Mouse (Mus musculus) lung, postnatal 4 days (tissue): ENCODE measurements around the gene Kmt5c.

Source experiments
- DNase-seq, 2 experiments: peaks; one replicate each; pipeline ENCODE4 v3.0.0; 2021

Gene Kmt5c

GRCm38 (mm10) chr7:4747156-4747899 is 7.4 kb downstream of the Kmt5c start:
- DNase-seq, result no peak

DNA sequence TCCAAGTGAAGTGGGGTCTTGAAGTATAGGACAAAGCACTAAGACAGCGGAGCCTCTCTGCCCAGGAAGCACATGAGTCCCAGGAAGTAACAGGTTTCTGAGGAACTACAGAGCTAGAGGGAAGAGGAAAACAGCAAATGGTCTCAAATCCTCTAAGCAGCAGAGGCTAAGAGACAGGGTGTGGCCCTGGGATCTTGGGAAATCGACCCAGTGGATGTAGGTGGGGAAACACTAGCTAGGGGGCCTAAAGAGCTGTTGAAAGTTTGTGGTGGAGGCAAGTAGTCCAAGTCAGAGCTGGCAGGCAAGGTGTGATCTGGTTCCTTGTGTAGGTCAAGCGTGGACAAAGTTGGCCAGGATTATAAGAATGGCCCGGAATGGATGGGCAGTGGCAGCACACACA is 8.4 kb downstream of the Kmt5c start:
- DNase-seq, result no peak

DNA sequence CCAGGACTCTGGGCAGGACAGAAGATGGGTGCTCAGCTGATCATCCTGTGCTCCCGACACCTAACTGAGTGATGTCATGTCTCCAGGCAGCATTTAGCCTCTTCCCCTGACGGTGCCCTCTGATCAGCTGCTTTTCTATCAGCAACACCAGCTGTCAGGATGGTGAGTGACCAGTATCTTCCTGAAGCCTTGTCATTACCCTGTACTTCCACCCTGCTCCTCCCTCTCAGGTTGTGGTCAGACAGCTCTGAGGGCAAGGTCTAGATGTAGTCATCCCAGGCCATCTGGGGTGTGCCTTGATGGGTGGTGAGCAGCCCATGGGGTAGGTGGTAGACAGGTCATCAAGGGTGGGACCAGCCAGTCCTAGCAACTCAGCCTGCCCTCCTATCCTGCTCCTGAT is 9.3 kb downstream of the Kmt5c start:
- DNase-seq, result no peak

DNA sequence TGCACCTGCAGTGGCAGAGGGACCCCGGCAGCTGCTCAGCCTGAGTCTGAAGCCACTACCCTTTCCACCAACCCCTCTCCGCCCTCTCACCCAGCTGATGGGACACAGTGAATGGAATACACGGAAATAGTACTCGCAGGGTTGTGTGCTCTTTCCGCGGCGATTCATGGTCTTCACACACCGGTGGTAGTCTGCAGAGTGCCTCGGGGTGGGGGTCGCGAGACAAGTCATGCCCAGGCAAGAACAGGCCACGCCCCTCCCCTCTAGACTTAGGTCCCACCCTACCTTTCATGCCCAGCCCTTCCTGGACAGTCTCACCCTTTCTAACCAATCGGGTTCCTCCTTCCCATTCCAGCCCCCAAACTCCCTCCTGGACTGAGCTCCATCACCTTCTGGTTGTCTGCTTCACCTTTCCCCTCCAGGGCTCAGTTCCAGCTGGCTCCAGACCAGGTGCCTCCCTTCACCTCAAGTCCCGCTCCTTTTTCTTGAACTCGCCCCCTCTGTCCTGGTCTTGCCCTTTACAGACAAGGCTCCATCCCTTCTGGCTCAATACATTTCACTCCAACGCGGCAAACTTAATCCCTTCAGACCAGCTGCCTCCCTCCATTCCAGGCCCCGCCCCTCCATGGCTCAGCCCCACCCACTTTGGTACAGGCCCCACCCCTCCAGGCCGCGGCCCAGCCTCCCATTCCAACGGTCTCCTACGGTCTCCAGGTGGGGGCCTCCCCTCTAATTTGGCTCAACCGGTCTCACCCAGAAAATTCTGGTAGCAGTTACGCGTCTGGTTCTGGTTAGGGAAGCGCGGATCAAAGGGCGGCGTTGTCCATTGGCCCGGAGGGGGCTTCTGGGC is 12.3 kb downstream of the Kmt5c start:
- peak; percentile 56 to 69 for DNase-seq

- DNase-seq, result peak; percentile 90 to 94
Measured at GRCm38 (mm10) chr7:4752821-4753570, 13.1 kb downstream of the Kmt5c start, which contains the start of gene Cox6b2. Cox6b2 (minus strand) TSS chr7:4753094.

GRCm38 (mm10) chr7:4759670-4760069 is 19.8 kb downstream of the Kmt5c start:
- peak in 1 of 2 experiments; percentile 23 for DNase-seq

DNA sequence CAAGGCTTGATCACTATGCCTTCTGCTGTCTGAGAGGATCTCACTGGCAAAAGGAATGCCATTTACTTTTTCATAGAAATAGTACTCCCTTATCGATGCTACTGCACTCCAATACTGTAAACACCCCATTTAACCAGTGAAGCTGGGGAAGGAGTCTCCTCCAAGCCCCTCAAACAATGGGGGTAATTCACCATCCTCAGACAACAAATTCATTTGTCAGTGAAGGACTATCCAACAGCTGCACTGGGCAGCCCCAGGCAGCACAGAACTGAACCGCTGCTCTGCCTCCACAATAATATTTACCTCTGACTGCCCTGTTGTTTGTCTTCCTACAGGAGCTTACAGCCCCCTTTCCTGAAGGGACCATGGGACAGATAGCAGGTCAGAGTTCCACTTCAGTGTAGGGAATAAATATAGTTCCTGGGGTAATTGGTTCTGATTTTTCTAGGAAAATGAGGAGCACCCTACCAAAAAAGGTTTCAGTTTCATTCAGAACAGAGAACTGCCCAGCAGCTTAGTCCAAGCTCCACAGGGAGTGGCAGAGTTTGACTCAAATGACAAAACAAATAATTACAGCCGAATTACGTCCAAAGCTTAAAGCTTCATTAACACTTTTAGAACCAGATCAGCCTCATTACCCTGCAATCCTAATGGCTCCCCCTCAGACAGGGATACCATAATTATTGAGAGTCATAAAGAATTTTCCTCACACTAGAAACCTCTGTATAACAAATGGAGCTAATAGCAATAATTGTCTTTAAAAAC is 25.2 kb downstream of the Kmt5c start:
- DNase-seq, result no peak

GRCm38 (mm10) chr7:4771202-4771601 is 31.3 kb downstream of the Kmt5c start, which contains the start of gene Fam71e2:
Fam71e2 (minus strand) TSS chr7:4771302.
- DNase-seq, result no peak

- no peak for DNase-seq
Measured at GRCm38 (mm10) chr7:4776131-4776530, 36.2 kb downstream of the Kmt5c start.

GRCm38 (mm10) chr7:4776861-4777830 is 37.2 kb downstream of the Kmt5c start:
- peak; percentile 69 to 75 for DNase-seq

DNA sequence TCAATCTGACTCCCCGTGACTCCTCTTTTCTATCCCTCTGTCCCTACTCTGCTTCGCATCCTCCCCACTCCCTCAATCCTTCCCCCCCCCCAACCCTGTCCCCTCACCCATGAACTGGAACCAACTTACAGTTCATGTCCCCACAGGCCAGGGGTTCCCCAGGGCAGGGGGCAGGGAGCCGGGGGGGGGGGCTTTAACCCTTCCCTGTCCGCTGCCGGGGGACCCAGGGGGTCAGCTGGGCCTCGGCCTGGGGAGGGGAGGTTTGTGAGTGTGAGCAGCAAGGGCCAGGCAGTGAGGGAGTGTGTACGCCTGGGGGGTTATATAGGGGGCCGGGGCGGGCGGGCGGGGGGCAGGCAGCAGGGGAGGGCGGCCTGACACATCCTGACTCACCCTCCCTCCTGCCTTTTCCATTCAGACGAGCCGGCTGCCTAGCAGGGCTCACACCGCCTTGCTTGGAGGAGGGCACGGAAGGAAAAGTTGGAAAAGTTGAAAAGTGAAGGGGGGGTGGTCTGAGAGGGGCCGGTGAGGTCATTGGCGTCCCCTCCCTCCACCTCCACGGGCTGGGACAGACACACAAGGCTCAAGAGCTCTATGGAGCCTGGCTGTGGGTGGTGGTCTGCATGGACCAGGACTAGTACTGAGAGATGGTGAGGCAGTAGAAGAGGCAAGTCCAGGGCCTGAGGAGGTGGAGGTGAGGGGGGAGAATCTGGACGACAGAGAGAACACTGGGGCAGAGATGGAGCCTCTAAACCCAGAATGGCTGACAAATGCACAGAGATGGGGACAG is 38.1 kb downstream of the Kmt5c start:
- DNase-seq, result no peak

- DNase-seq, result no peak
Measured at GRCm38 (mm10) chr7:4779921-4780320, 40.0 kb downstream of the Kmt5c start.

- no peak for DNase-seq
Measured at GRCm38 (mm10) chr7:4782130-4782529, 42.2 kb downstream of the Kmt5c start.

- DNase-seq, result no peak
Measured at GRCm38 (mm10) chr7:4782759-4783158, 42.8 kb downstream of the Kmt5c start, which contains the start of the genes Il11 and Tmem190. Il11 (minus strand) TSS chr7:4782859. Tmem190 (plus strand) TSS chr7:4782937.

- DNase-seq, result no peak
Measured at GRCm38 (mm10) chr7:4783667-4784268, 43.9 kb downstream of the Kmt5c start.

DNA sequence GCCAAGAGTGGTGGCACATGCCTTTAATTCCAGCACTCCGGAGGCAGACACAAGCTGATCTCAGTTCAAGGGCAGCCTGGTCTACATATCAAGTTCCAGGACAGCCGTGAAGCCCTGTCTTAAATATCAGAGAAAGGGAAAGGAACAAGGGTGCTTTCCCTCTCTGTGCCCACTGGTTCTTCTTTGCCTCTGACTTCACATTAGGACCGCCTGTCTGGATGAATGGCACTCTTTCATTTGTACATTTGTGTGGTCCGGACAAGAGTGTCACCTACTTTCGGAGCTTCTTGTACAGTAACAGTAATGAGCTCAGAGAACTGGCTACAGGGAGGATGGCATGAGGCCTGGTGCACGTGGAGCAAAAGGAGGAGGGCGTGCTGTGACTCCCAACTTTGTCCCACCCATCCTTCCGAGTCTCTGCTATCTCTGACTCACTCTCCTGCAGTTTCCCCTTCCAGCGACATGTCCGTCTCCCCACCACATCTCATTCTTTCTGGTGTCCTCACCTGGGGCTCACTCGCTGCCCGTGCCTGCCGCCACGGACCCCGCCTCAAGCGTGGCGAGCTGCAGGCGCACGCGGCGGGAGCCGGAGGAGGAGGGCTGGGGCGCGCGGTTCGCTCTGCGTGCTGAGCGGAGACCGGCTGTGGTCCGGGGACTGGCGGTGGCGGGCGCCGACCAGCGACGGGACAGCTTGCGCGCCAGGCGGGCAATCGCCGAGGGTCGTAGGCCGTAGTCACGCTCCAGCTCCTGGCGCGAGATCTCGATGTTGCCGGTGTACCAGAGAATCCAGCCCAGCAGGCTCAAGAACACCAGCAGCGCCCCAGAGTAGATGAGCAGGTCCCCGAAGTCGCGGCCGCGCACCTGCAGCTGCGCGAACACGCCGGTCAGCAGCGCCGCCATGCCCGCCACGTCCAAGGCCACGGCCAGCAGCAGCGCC is 48.9 kb downstream of the Kmt5c start:
- DNase-seq, result peak; percentile 75 to 79

GRCm38 (mm10) chr7:4789436-4789935 is 49.6 kb downstream of the Kmt5c start, which contains the start of gene Tmem238:
Tmem238 (minus strand) TSS chr7:4789656.
- DNase-seq, result peak; percentile 79 to 84
